Mouse (Mus musculus): Measurements from ENCODE around the gene Rpl35a.
"Not testable (repeated sequence)": the region's sequence is repeated elsewhere in the genome, so short reads cannot be mapped to it uniquely, and the experiment has no call there.

Gene Rpl35a

GRCm38 (mm10) chr16:33056786-33057185, 533 bp downstream of the Rpl35a start:
- no peak for DNase-seq

GRCm38 (mm10) chr16:33058033-33058432, 1.8 kb downstream of the Rpl35a start:
- no peak for DNase-seq

GRCm38 (mm10) chr16:33058656-33059055, 2.4 kb downstream of the Rpl35a start:
- not testable (repeated sequence) for DNase-seq

- no peak for DNase-seq
Measured at GRCm38 (mm10) chr16:33059471-33059870, 3.2 kb downstream of the Rpl35a start.

- DNase-seq, result no peak
Measured at GRCm38 (mm10) chr16:33060926-33061325, 4.7 kb downstream of the Rpl35a start.

GRCm38 (mm10) chr16:33061400-33061799, 5.1 kb downstream of the Rpl35a start:
- no peak for DNase-seq

- peak; percentile 87 for DNase-seq
Measured at GRCm38 (mm10) chr16:33062024-33062681, 5.9 kb downstream of the Rpl35a start, which contains the start of gene Lmln. TSS of gene Lmln (plus strand) at chr16:33062521.

- peak; percentile 65 for DNase-seq
Measured at GRCm38 (mm10) chr16:33062682-33063131, 6.5 kb downstream of the Rpl35a start.

- peak; percentile 8 for DNase-seq
Measured at GRCm38 (mm10) chr16:33063267-33063666, 7.0 kb downstream of the Rpl35a start.

GRCm38 (mm10) chr16:33064636-33065035, 8.4 kb downstream of the Rpl35a start:
- no peak for DNase-seq

GRCm38 (mm10) chr16:33070928-33071327, 14.7 kb downstream of the Rpl35a start:
- DNase-seq, result no peak

- no peak for DNase-seq
Measured at GRCm38 (mm10) chr16:33072871-33073557, 16.8 kb downstream of the Rpl35a start.

GRCm38 (mm10) chr16:33074967-33075366, 18.7 kb downstream of the Rpl35a start:
- DNase-seq, result no peak

GRCm38 (mm10) chr16:33076078-33076477, 19.8 kb downstream of the Rpl35a start:
- DNase-seq, result no peak

GRCm38 (mm10) chr16:33077069-33077627, 20.9 kb downstream of the Rpl35a start:
- DNase-seq, result no peak

- no peak for DNase-seq
Measured at GRCm38 (mm10) chr16:33080063-33080462, 23.8 kb downstream of the Rpl35a start.

- DNase-seq, result no peak
Measured at GRCm38 (mm10) chr16:33082951-33083350, 26.7 kb downstream of the Rpl35a start.

GRCm38 (mm10) chr16:33083996-33084395, 27.7 kb downstream of the Rpl35a start:
- no peak for DNase-seq

GRCm38 (mm10) chr16:33085666-33086065, 29.4 kb downstream of the Rpl35a start:
- DNase-seq, result no peak
